Comparison of ENCODE assay signal across 8 mouse cellular contexts in genomic region chr5:23434598-23435481, GRCm38 (mm10). TPM values are rescaled to one million over a fixed set of nuclear protein-coding genes. Genes with fewer than 3 reads are reported as not detected.
A peak's percentile ranks its signal among the peaks of the same experiment; 100 is the strongest.
DNase-seq lines count a peak whose midpoint lies in the region; ATAC-seq and TF ChIP-seq lines count a peak whose summit lies in the region.

No protein-coding gene starts in this region.

- under 1% methylated on average over 45 of the region's 46 CpGs for WGBS in bone marrow, adult 2 months
- WGBS in heart, embryonic 13.5 days, result under 1% methylated on average over 46 of the region's 46 CpGs
- under 1% methylated on average over 46 of the region's 46 CpGs for WGBS in liver, embryonic 15.5 days (ENCODE audit: insufficient replicate concordance)
- WGBS in stomach, embryonic 15.5 days, result under 1% methylated on average over 46 of the region's 46 CpGs

- H3K27me3 ChIP-seq in erythroblast, embryonic 14.5 days (ENCODE audit: control insufficient read depth), result no peaks in the 10 kb centered on the region
- H3K27me3 ChIP-seq in heart, embryonic 13.5 days (replicated peaks), result no peaks in the 10 kb centered on the region
- H3K27me3 ChIP-seq in liver, embryonic 15.5 days, result no peaks in the 10 kb centered on the region
- no peaks in the 10 kb centered on the region for H3K27me3 ChIP-seq in stomach, embryonic 15.5 days (replicated peaks)

- peak overlapping the region; percentile 100 for H3K9ac ChIP-seq in heart, embryonic 13.5 days
- H3K9ac ChIP-seq in liver, embryonic 15.5 days, result peak overlapping the region; percentile 98
- H3K9ac ChIP-seq in stomach, embryonic 15.5 days, result peak overlapping the region; percentile 99

- no peak for ATAC-seq in heart, embryonic 13.5 days (ENCODE audit: extremely low read depth, insufficient number of reproducible peaks, low FRiP score, low TSS enrichment)
- no peak for ATAC-seq in liver, embryonic 15.5 days (ENCODE audit: insufficient read depth)
- ATAC-seq in stomach, embryonic 15.5 days (ENCODE audit: insufficient read depth, low FRiP score, low read depth), result 0 out of 2 replicates have a peak, but pooled peaks have one; percentile 1

- H3K4me2 ChIP-seq in heart, embryonic 13.5 days, result peak overlapping the region; percentile 87
- peak overlapping the region; percentile 88 for H3K4me2 ChIP-seq in liver, embryonic 15.5 days
- H3K4me2 ChIP-seq in stomach, embryonic 15.5 days, result peak overlapping the region; percentile 80

- H3K27ac ChIP-seq in bone marrow, adult 2 months (ENCODE audit: control insufficient read depth, insufficient read depth, low read depth, low read length, poor library complexity), result peak overlapping the region; percentile 98
- peak overlapping the region; percentile 100 for H3K27ac ChIP-seq in heart, embryonic 13.5 days (replicated peaks)
- H3K27ac ChIP-seq in liver, embryonic 15.5 days (replicated peaks), result peak overlapping the region; percentile 100
- peak overlapping the region; percentile 100 for H3K27ac ChIP-seq in stomach, embryonic 15.5 days

- peaks cover 25% of the 10 kb centered on the region for H3K36me3 ChIP-seq in erythroblast, embryonic 14.5 days (ENCODE audit: control insufficient read depth)
- H3K36me3 ChIP-seq in heart, embryonic 13.5 days, result no peaks in the 10 kb centered on the region
- no peaks in the 10 kb centered on the region for H3K36me3 ChIP-seq in liver, embryonic 15.5 days (replicated peaks)
- H3K36me3 ChIP-seq in stomach, embryonic 15.5 days, result no peaks in the 10 kb centered on the region

- TF ChIP-seq POLR2A in bone marrow, adult 2 months (IDR thresholded peaks at IDR 0.05; ENCODE audit: borderline replicate concordance, control insufficient read depth, low read depth, low read length), result 0 out of 2 replicates have a peak, but pooled peaks have one; percentile 26

- peak; percentile 59 to 64 for DNase-seq in B cell, adult 2 months
- DNase-seq in kidney, postnatal 10 days, result peak; percentile 65
- DNase-seq in neural tube, embryonic 10.5 days (ENCODE audit: extremely low spot score, low spot score), result peak; percentile 71

- no peaks in the 10 kb centered on the region for H3K9me3 ChIP-seq in erythroblast, embryonic 14.5 days (ENCODE audit: control insufficient read depth, low read length)
- no peaks in the 10 kb centered on the region for H3K9me3 ChIP-seq in heart, embryonic 13.5 days
- no peaks in the 10 kb centered on the region for H3K9me3 ChIP-seq in liver, embryonic 15.5 days (replicated peaks)
- no peaks in the 10 kb centered on the region for H3K9me3 ChIP-seq in stomach, embryonic 15.5 days

- no peak for TF ChIP-seq CTCF in bone marrow, adult 2 months (IDR thresholded peaks at IDR 0.05; ENCODE audit: control insufficient read depth, insufficient read depth, low read length)

- no peaks in the 10 kb centered on the region; the same call in 1 of the 2 replicates for H3K4me1 ChIP-seq in bone marrow, adult 2 months (ENCODE audit: control insufficient read depth, insufficient read depth, low read length)
- peaks cover 31% of the 10 kb centered on the region for H3K4me1 ChIP-seq in erythroblast, embryonic 14.5 days (ENCODE audit: control insufficient read depth)
- H3K4me1 ChIP-seq in heart, embryonic 13.5 days, result peaks cover 38% of the 10 kb centered on the region
- H3K4me1 ChIP-seq in liver, embryonic 15.5 days (replicated peaks), result peaks cover 26% of the 10 kb centered on the region
- H3K4me1 ChIP-seq in stomach, embryonic 15.5 days, result no peaks in the 10 kb centered on the region

- peak overlapping the region; percentile 86 for H3K4me3 ChIP-seq in bone marrow, adult 2 months (replicated peaks; ENCODE audit: control insufficient read depth, low read depth, low read length)
- H3K4me3 ChIP-seq in erythroblast, embryonic 14.5 days (replicated peaks), result peak overlapping the region; percentile 100
- H3K4me3 ChIP-seq in heart, embryonic 13.5 days, result peak overlapping the region; percentile 100
- peak overlapping the region; percentile 97 for H3K4me3 ChIP-seq in liver, embryonic 15.5 days (replicated peaks)
- H3K4me3 ChIP-seq in stomach, embryonic 15.5 days (replicated peaks), result peak overlapping the region; percentile 93

RNA-seq across cellular contexts. Expression of gene Kmt2e, which starts 0.6 kb away (rescaled TPM):
- polyA plus RNA-seq in bone marrow, adult 2 months (2011; ENCODE audit: insufficient read depth, insufficient read length, low replicate concordance, missing spikeins), result 24.6 and 68.7 TPM in 2 replicates
- polyA plus RNA-seq in erythroblast, embryonic 14.5 days (2012), result 0.73 and 1.4 TPM in 2 replicates
- polyA plus RNA-seq in heart, embryonic 13.5 days (2015; fragmentation: Nextera tagmentation; extraction: Ambion mirVana), result 61.7 and 64.4 TPM in 2 replicates
- polyA plus RNA-seq in liver, embryonic 15.5 days (2015; fragmentation: Nextera tagmentation; extraction: Ambion mirVana), result 34.3 and 34.9 TPM in 2 replicates
- polyA plus RNA-seq in stomach, embryonic 15.5 days (2015; fragmentation: Nextera tagmentation; extraction: Ambion mirVana), result 95.2 and 99.7 TPM in 2 replicates

Comparison
In these comparisons a context has a peak if more than half of its experiments do, and no peak if none do; other contexts are left out.
1. RNA of gene Kmt2e, which starts 0.6 kb away (polyA plus RNA-seq): 95.2 to 99.7 TPM in stomach, embryonic 15.5 days, 24.6 to 68.7 TPM in bone marrow, adult 2 months, 61.7 to 64.4 TPM in heart, embryonic 13.5 days and 34.3 to 34.9 TPM in liver, embryonic 15.5 days; 0.73 to 1.4 TPM in erythroblast, embryonic 14.5 days; every median in the first group is over 10 times any median in the second.
2. Peak in every context shown above with its lines, with median percentiles within 50 percentile points of each other: DNase-seq, H3K27ac ChIP-seq, H3K4me3 ChIP-seq, H3K4me2 ChIP-seq and H3K9ac ChIP-seq.